Mouse (Mus musculus) lung, postnatal 0 days (tissue): ENCODE results near the gene Snx17. TPM values are rescaled to one million over a fixed set of nuclear protein-coding genes. Genes with fewer than 3 reads are reported as not detected.
"Not testable (repeated sequence)": the region's sequence is repeated elsewhere in the genome, so short reads cannot be mapped to it uniquely, and the experiment has no call there.

ENCODE experiments used
- ATAC-seq: fragments of 200-750 bp; cut with Nextera tagmentation; 2 replicates; pipeline ENCODE4 v1.8.0; 2017; ENCODE audit warnings: moderate library complexity
- DNase-seq: peaks from one replicate; pipeline ENCODE4 v3.0.0-alpha.2; 2016; ENCODE audit warnings: low spot score
- H3K27ac ChIP-seq: fragments of 300-500 bp; sonication (generic); 2 replicates; pipeline ENCODE4 v1.5.1; 2014; ENCODE audit warnings: antibody characterized with exemption, mild to moderate bottlenecking, low read length, mixed read lengths
- H3K27me3 ChIP-seq: fragments of 300-500 bp; sonication (generic); replicated peaks from 2 replicates; pipeline ENCODE4 v1.6.1; 2014; ENCODE audit warnings: low read length, mixed read lengths; ENCODE audit not compliant: insufficient read depth
- H3K36me3 ChIP-seq: fragments of 300-500 bp; sonication (generic); 2 replicates; pipeline ENCODE4 v1.6.1; 2014; ENCODE audit warnings: low read length, mixed read lengths; ENCODE audit not compliant: insufficient read depth
- H3K4me1 ChIP-seq: fragments of 300-500 bp; sonication (generic); 2 replicates; pipeline ENCODE4 v1.6.1; 2014; ENCODE audit warnings: antibody characterized with exemption, low read depth, low read length, mixed read lengths; ENCODE audit not compliant: insufficient read depth
- H3K4me2 ChIP-seq: fragments of 300-500 bp; sonication (generic); replicated peaks from 2 replicates; pipeline ENCODE4 v1.6.1; 2014; ENCODE audit warnings: low read depth, mild to moderate bottlenecking, low read length, moderate library complexity, mixed read lengths
- H3K4me3 ChIP-seq: fragments of 300-500 bp; sonication (generic); 2 replicates; pipeline ENCODE4 v1.5.1; 2014; ENCODE audit warnings: low read depth, low read length
- H3K9ac ChIP-seq: fragments of 300-500 bp; sonication (generic); replicated peaks from 2 replicates; pipeline ENCODE4 v1.6.1; 2014; ENCODE audit warnings: low read depth, mild to moderate bottlenecking
- H3K9me3 ChIP-seq: fragments of 300-500 bp; sonication (generic); 2 replicates; pipeline ENCODE4 v1.6.1; 2016; ENCODE audit warnings: low read length, mixed read lengths
- CTCF ChIP-seq: IDR thresholded peaks from 2 replicates; pipeline ENCODE4 v1.5.1; 2016; ENCODE audit warnings: antibody characterized with exemption, mild to moderate bottlenecking
- EP300 ChIP-seq: IDR thresholded peaks from 2 replicates; pipeline ENCODE4 v1.6.1; 2016; ENCODE audit warnings: antibody characterized with exemption, mild to moderate bottlenecking, control low read depth
- WGBS: fragments of 180-500 bp; shearing (Covaris S2); extraction: QIAGEN DNeasy Blood & Tissue Kit; methylation state at CpG from one replicate; pipeline ENCODE4 v1.1.7; 2014; 5-methylcytosine and 5-hydroxymethylcytosine counted together
- polyA plus RNA-seq: library from polyadenylated mRNA; unstranded; fragments of >200 nt; fragmentation: Nextera tagmentation; extraction: Ambion mirVana; gene quantifications from 2 replicates; pipeline ENCODE4 v1.2.1, GENCODE M21; 2015

The Snx17 gene
- polyA plus RNA-seq, 1 experiment from 2014 or later = 103 TPM

- no peak for TF ChIP-seq CTCF
- TF ChIP-seq EP300 = no peak
- Histone ChIP-seq H3K4me2 (no peak overlapping the region), H3K36me3 (peaks cover 32% of the 10 kb centered on the region; the same call in 1 of the 2 replicates), H3K4me3 (no peak overlapping the region), H3K9ac (no peak overlapping the region), H3K27me3 (no peaks in the 10 kb centered on the region), H3K9me3 (no peaks in the 10 kb centered on the region), H3K27ac (no peak overlapping the region), H3K4me1 (peaks cover 12% of the 10 kb centered on the region; the same call in 1 of the 2 replicates)
- no peak for ATAC-seq
- 94% methylated on average over 6 of the region's 6 CpGs for whole genome bisulfite sequencing
- DNase-seq = no peak
Observed at GRCm38 (mm10) chr5:31204421-31204820, 11.4 kb downstream of the Snx17 start.

GRCm38 (mm10) chr5:31216554-31216953 is 23.5 kb downstream of the Snx17 start:
- H3K9ac ChIP-seq, H3K9me3 ChIP-seq, H3K27me3 ChIP-seq, H3K36me3 ChIP-seq, H3K4me3 ChIP-seq, H3K4me1 ChIP-seq, H3K4me2 ChIP-seq, H3K27ac ChIP-seq, ATAC-seq, DNase-seq: not testable (repeated sequence)
- WGBS = 85% methylated on average over 6 of the region's 6 CpGs

- Histone ChIP-seq H3K4me3 (no peak overlapping the region), H3K9ac (no peak overlapping the region), H3K27me3 (no peaks in the 10 kb centered on the region), H3K27ac (peak overlapping the region; percentile 26; the same call in 1 of the 2 replicates), H3K36me3 (no peaks in the 10 kb centered on the region), H3K4me1 (no peaks in the 10 kb centered on the region; the same call in 1 of the 2 replicates), H3K4me2 (no peak overlapping the region), H3K9me3 (no peaks in the 10 kb centered on the region)
- 26% methylated on average over 5 of the region's 7 CpGs for WGBS
- ATAC-seq (no peak), DNase-seq (no peak)
- TF ChIP-seq EP300 (no peak), CTCF (peak; percentile 17)
Observed at GRCm38 (mm10) chr5:31218294-31218693, 25.3 kb downstream of the Snx17 start.

GRCm38 (mm10) chr5:31219070-31219469 is 26.0 kb downstream of the Snx17 start:
- Histone ChIP-seq H3K4me2 (peak overlapping the region; percentile 96), H3K9ac (no peak overlapping the region), H3K27me3 (no peaks in the 10 kb centered on the region), H3K27ac (0 out of 2 replicates have a peak overlapping the region, but pooled peaks have one; percentile 2), H3K4me3 (peak overlapping the region; percentile 76), H3K4me1 (no peaks in the 10 kb centered on the region; the same call in 1 of the 2 replicates), H3K36me3 (no peaks in the 10 kb centered on the region), H3K9me3 (no peaks in the 10 kb centered on the region)
- DNase-seq = peak; percentile 66
- no peak for ATAC-seq
- 2% methylated on average over 2 of the region's 2 CpGs for WGBS
- peak; percentile 56 for TF ChIP-seq CTCF
- no peak for TF ChIP-seq EP300

GRCm38 (mm10) chr5:31219474-31219873 is 26.4 kb downstream of the Snx17 start:
- H3K4me1 ChIP-seq = no peaks in the 10 kb centered on the region; the same call in 1 of the 2 replicates
- no peaks in the 10 kb centered on the region for H3K9me3 ChIP-seq
- no peaks in the 10 kb centered on the region for H3K36me3 ChIP-seq
- peak overlapping the region; percentile 61; the same call in 1 of the 2 replicates for H3K9ac ChIP-seq
- H3K4me3 ChIP-seq = peak overlapping the region; percentile 76
- peak overlapping the region; percentile 86 for H3K27ac ChIP-seq
- no peak for TF ChIP-seq EP300
- no peak for TF ChIP-seq CTCF
- no peak for DNase-seq
- peak overlapping the region; percentile 96 for H3K4me2 ChIP-seq
- ATAC-seq = no peak
- no peaks in the 10 kb centered on the region for H3K27me3 ChIP-seq
- WGBS = under 1% methylated on average over 11 of the region's 11 CpGs

GRCm38 (mm10) chr5:31219911-31220447 is 27.0 kb downstream of the Snx17 start:
- Histone ChIP-seq H3K4me1 (no peaks in the 10 kb centered on the region; the same call in 1 of the 2 replicates), H3K36me3 (no peaks in the 10 kb centered on the region), H3K27me3 (no peaks in the 10 kb centered on the region), H3K4me2 (peak overlapping the region; percentile 96), H3K4me3 (peak overlapping the region; percentile 76), H3K27ac (peak overlapping the region; percentile 86), H3K9me3 (no peaks in the 10 kb centered on the region), H3K9ac (peak overlapping the region; percentile 61)
- WGBS = 0% methylated on average over 39 of the region's 40 CpGs
- peak; percentile 63 for DNase-seq
- peak; percentile 45 for ATAC-seq
- peak; percentile 33 for TF ChIP-seq CTCF
- no peak for TF ChIP-seq EP300
